Mouse (Mus musculus) layer of hippocampus, adult 9-10 months (tissue): ENCODE results near the gene 4930578C19Rik.
"Not testable (repeated sequence)": the region's sequence is repeated elsewhere in the genome, so short reads cannot be mapped to it uniquely, and the experiment has no call there.

Experiments used
- DNase-seq: peaks from one replicate; pipeline ENCODE4 v3.0.0; 2022; ENCODE audit warnings: low spot score

Gene 4930578C19Rik

GRCm38 (mm10) chrX:18461198-18461601 is at the start of gene 4930578C19Rik:
TSS of gene 4930578C19Rik (minus strand) at chrX:18461397.
- no peak for DNase-seq

GRCm38 (mm10) chrX:18467690-18468089 is 6.5 kb upstream of the 4930578C19Rik start:
- DNase-seq: no peak

- no peak for DNase-seq
Observed at GRCm38 (mm10) chrX:18462879-18463278, 1.7 kb upstream of the 4930578C19Rik start.

- DNase-seq: peak; percentile 3
Observed at GRCm38 (mm10) chrX:18451559-18451958, 9.6 kb downstream of the 4930578C19Rik start.

- peak; percentile 80 for DNase-seq
Observed at GRCm38 (mm10) chrX:18442066-18442465, 19.1 kb downstream of the 4930578C19Rik start.

GRCm38 (mm10) chrX:18425451-18425850 is 35.7 kb downstream of the 4930578C19Rik start:
- DNase-seq: no peak

- no peak for DNase-seq
Observed at GRCm38 (mm10) chrX:18423206-18423605, 38.0 kb downstream of the 4930578C19Rik start.

GRCm38 (mm10) chrX:18420161-18420784 is 40.9 kb downstream of the 4930578C19Rik start:
- DNase-seq: no peak

- DNase-seq: no peak
Observed at GRCm38 (mm10) chrX:18418977-18419376, 42.2 kb downstream of the 4930578C19Rik start.

GRCm38 (mm10) chrX:18414560-18414959 is 46.6 kb downstream of the 4930578C19Rik start:
- DNase-seq: no peak

GRCm38 (mm10) chrX:18411071-18411840 is 49.9 kb downstream of the 4930578C19Rik start:
- DNase-seq: no peak

- DNase-seq: peak; percentile 8
Observed at GRCm38 (mm10) chrX:18409598-18409997, 51.6 kb downstream of the 4930578C19Rik start.

GRCm38 (mm10) chrX:18402296-18402695 is 58.9 kb downstream of the 4930578C19Rik start:
- DNase-seq: no peak

- no peak for DNase-seq
Observed at GRCm38 (mm10) chrX:18396700-18397099, 64.5 kb downstream of the 4930578C19Rik start.

- not testable (repeated sequence) for DNase-seq
Observed at GRCm38 (mm10) chrX:18384181-18384580, 77.0 kb downstream of the 4930578C19Rik start.
